Mouse (Mus musculus) lung, postnatal 36 days (tissue): ENCODE data around the gene 4931428F04Rik.
A peak's percentile ranks its signal among the peaks of the same experiment; 100 is the strongest.
"Not testable (repeated sequence)": the region's sequence is repeated elsewhere in the genome, so short reads cannot be mapped to it uniquely, and the experiment has no call there.

Experiments
- DNase-seq: peaks from one replicate; pipeline ENCODE4 v3.0.0; 2022; ENCODE audit warnings: mixed read lengths

4931428F04Rik gene

GRCm38 (mm10) chr8:105259721-105260320 is 29.8 kb downstream of the 4931428F04Rik start:
- peak; percentile 77 for DNase-seq

GRCm38 (mm10) chr8:105258911-105259720 is 30.5 kb downstream of the 4931428F04Rik start:
- DNase-seq: peak; percentile 53

- no peak for DNase-seq
Measured at GRCm38 (mm10) chr8:105257318-105258114, 32.1 kb downstream of the 4931428F04Rik start.

- peak; percentile 78 for DNase-seq
Measured at GRCm38 (mm10) chr8:105254966-105255350, 34.7 kb downstream of the 4931428F04Rik start, which contains the start of gene B3gnt9. Gene B3gnt9 (minus strand): TSS chr8:105255153.

- peak; percentile 94 for DNase-seq
Measured at GRCm38 (mm10) chr8:105254152-105254965, 35.3 kb downstream of the 4931428F04Rik start.

GRCm38 (mm10) chr8:105253766-105254151 is 35.9 kb downstream of the 4931428F04Rik start:
- DNase-seq: no peak

GRCm38 (mm10) chr8:105252680-105253537 is 36.8 kb downstream of the 4931428F04Rik start:
- no peak for DNase-seq

- peak; percentile 67 for DNase-seq
Measured at GRCm38 (mm10) chr8:105251954-105252353, 37.7 kb downstream of the 4931428F04Rik start.

GRCm38 (mm10) chr8:105241016-105241415 is 48.6 kb downstream of the 4931428F04Rik start:
- DNase-seq: peak; percentile 72

- DNase-seq: no peak
Measured at GRCm38 (mm10) chr8:105237442-105238142, 52.1 kb downstream of the 4931428F04Rik start.

GRCm38 (mm10) chr8:105235206-105235605 is 54.5 kb downstream of the 4931428F04Rik start:
- no peak for DNase-seq

GRCm38 (mm10) chr8:105233126-105233935 is 56.3 kb downstream of the 4931428F04Rik start:
- no peak for DNase-seq

- DNase-seq: not testable (repeated sequence)
Measured at GRCm38 (mm10) chr8:105232321-105232693, 57.4 kb downstream of the 4931428F04Rik start.

- no peak for DNase-seq
Measured at GRCm38 (mm10) chr8:105231503-105232320, 58.0 kb downstream of the 4931428F04Rik start.
